Mouse (Mus musculus): ENCODE measurements around the gene Slc16a2. TPM values are rescaled to one million over a fixed set of nuclear protein-coding genes. Genes with fewer than 3 reads are reported as not detected.
"Not testable (repeated sequence)": the region's sequence is repeated elsewhere in the genome, so short reads cannot be mapped to it uniquely, and the experiment has no call there.

Slc16a2 gene
- polyA plus RNA-seq, 1 experiment from 2014 or later: 14.8 TPM

DNA sequence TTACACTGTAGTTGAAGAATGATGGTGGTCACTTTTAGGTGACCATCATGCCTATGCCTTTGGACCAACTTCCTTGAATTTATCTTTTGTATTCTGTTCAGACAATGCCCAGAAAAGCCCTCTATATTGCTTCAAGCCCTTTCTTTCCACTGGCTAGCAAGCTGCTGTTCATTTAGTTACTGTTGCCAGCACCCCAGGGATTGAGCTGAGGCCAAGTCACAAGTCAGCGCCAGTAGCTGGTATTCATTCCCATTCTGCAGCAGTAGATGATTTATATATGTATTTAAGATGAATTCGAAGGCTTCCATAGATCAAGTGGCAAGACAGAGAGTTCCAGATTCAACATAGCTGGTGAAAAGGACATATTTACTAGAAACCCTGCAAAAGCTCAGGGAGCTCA, 133.2 kb downstream of the Slc16a2 start:
- Histone ChIP-seq H3K4me2 (ENCODE audit: low read length) (no peak overlapping the region), H3K4me3 (replicated peaks; ENCODE audit: low read depth, low read length) (no peak overlapping the region), H3K4me1 (replicated peaks; ENCODE audit: insufficient read depth, low read length) (no peaks in the 10 kb centered on the region), H3K27ac (no peak overlapping the region), H3K9me3 (replicated peaks; ENCODE audit: low read length) (no peaks in the 10 kb centered on the region), H3K27me3 (ENCODE audit: insufficient read depth, low read length) (no peaks in the 10 kb centered on the region), H3K36me3 (ENCODE audit: insufficient read depth, low read length) (no peaks in the 10 kb centered on the region), H3K9ac (ENCODE audit: low read depth, low read length) (no peak overlapping the region)
- 80% methylated on average over 2 of the region's 2 CpGs for WGBS
- DNase-seq (ENCODE audit: low spot score): no peak
- TF ChIP-seq CTCF (IDR thresholded peaks at IDR 0.05; ENCODE audit: low read depth): no peak
- no peak for ATAC-seq (replicated peaks; ENCODE audit: low FRiP score, low read depth)

DNA sequence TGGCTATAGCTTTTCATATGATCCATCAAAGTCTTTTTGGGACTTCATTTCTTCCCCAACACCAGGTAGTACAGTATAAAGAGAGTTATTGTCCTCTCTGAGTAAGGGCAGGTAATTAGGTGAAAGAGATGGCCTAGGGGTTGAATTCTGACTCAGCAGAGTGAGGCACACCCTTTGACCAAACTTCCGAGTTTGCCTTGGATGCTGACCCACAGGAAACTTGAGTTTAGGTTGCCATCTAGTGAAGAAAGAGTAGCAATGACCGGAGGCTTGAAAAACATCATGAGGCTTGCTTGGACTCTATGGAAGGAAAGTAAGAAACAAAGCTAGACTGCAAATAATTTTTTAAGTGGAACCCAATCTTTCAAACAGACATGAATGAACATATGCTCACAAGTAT, 147.1 kb downstream of the Slc16a2 start:
- Histone ChIP-seq H3K4me3 (replicated peaks; ENCODE audit: low read depth, low read length) (no peak overlapping the region), H3K27ac (no peak overlapping the region), H3K9ac (ENCODE audit: low read depth, low read length) (no peak overlapping the region), H3K9me3 (replicated peaks; ENCODE audit: low read length) (no peaks in the 10 kb centered on the region), H3K36me3 (ENCODE audit: insufficient read depth, low read length) (no peaks in the 10 kb centered on the region), H3K4me1 (replicated peaks; ENCODE audit: insufficient read depth, low read length) (no peaks in the 10 kb centered on the region), H3K27me3 (ENCODE audit: insufficient read depth, low read length) (no peaks in the 10 kb centered on the region), H3K4me2 (ENCODE audit: low read length) (no peak overlapping the region)
- peak; percentile 59 for DNase-seq (ENCODE audit: low spot score)
- ATAC-seq (replicated peaks; ENCODE audit: low FRiP score, low read depth): no peak
- peak; percentile 69 for TF ChIP-seq CTCF (IDR thresholded peaks at IDR 0.05; ENCODE audit: low read depth)
- 14% methylated on average over 2 of the region's 2 CpGs for WGBS

DNA sequence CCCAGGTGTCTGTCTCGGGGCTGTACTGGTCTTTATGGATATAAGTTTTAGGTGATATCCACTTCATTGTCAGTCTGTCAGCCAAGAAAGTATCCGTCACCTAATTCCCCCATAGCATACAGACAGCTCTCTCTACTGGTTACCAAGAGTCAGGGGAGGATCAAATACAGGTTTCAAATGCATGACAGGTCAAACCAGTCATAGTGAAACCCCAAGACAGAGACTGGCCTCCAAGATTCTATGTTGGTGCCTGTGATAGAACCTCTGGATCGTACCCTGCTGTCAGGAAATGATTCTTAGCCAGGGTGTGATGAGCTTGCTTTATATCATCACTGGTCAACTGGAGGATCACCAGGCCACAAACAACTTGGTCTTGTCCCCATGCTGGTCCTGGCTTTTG, 148.0 kb downstream of the Slc16a2 start:
- no peak for TF ChIP-seq CTCF (IDR thresholded peaks at IDR 0.05; ENCODE audit: low read depth)
- no peak for ATAC-seq (replicated peaks; ENCODE audit: low FRiP score, low read depth)
- Histone ChIP-seq H3K9ac (ENCODE audit: low read depth, low read length) (no peak overlapping the region), H3K4me1 (replicated peaks; ENCODE audit: insufficient read depth, low read length) (no peaks in the 10 kb centered on the region), H3K27ac (no peak overlapping the region), H3K27me3 (ENCODE audit: insufficient read depth, low read length) (no peaks in the 10 kb centered on the region), H3K9me3 (replicated peaks; ENCODE audit: low read length) (no peaks in the 10 kb centered on the region), H3K4me2 (ENCODE audit: low read length) (no peak overlapping the region), H3K4me3 (replicated peaks; ENCODE audit: low read depth, low read length) (no peak overlapping the region), H3K36me3 (ENCODE audit: insufficient read depth, low read length) (no peaks in the 10 kb centered on the region)
- 81% methylated on average over 3 of the region's 3 CpGs for WGBS
- no peak for DNase-seq (ENCODE audit: low spot score)

DNA sequence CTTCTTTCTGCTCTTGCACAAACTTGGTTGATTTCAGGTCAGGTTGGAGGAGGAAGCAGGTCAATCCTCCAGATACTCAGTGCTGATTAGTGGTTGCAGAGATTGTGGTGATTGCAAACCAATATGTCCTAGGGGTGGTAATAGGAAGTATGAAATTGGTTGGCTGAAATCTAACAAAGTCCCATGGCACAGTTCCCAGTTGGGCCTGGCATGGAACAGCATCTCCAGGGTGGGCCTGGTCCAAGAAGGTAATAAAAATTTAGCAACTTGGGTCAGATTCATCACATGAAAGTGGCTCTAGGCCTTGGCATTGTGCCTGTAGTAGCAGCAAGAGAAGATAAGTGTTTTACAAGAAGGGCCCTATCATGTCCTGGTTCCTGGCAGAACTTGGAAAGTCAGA, 151.5 kb downstream of the Slc16a2 start:
- no peak overlapping the region for H3K27ac ChIP-seq
- H3K4me1 ChIP-seq (replicated peaks; ENCODE audit: insufficient read depth, low read length): no peaks in the 10 kb centered on the region
- no peaks in the 10 kb centered on the region for H3K9me3 ChIP-seq (replicated peaks; ENCODE audit: low read length)
- ATAC-seq (replicated peaks; ENCODE audit: low FRiP score, low read depth) (no peak), DNase-seq (ENCODE audit: low spot score) (no peak)
- H3K27me3 ChIP-seq (ENCODE audit: insufficient read depth, low read length): no peaks in the 10 kb centered on the region
- no peaks in the 10 kb centered on the region for H3K36me3 ChIP-seq (ENCODE audit: insufficient read depth, low read length)
- no peak for TF ChIP-seq CTCF (IDR thresholded peaks at IDR 0.05; ENCODE audit: low read depth)
- no peak overlapping the region for H3K4me3 ChIP-seq (replicated peaks; ENCODE audit: low read depth, low read length)
- H3K9ac ChIP-seq (ENCODE audit: low read depth, low read length): no peak overlapping the region
- H3K4me2 ChIP-seq (ENCODE audit: low read length): no peak overlapping the region

DNA sequence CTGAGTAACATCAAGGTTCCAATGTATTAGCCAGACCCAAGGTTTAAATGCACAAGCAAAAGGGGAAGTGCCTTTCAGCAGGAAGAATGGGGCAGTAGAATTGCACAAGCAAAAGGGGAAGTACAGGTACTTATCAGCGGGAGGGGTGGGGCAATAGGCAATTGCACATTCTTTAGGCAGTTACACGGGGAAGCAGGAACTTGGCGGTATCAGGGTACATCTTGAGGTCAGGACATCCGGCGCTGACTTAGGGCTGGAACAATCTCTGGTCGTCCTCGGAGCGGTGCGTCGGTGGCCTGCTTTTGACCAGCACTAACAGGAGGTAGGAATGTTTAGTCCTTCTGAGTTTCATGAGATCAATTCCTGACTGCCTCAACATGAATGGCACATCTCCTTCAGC, 157.3 kb downstream of the Slc16a2 start:
- H3K4me3 ChIP-seq (replicated peaks; ENCODE audit: low read depth, low read length); H3K4me2 ChIP-seq (ENCODE audit: low read length); H3K9ac ChIP-seq (ENCODE audit: low read depth, low read length); H3K36me3 ChIP-seq (ENCODE audit: insufficient read depth, low read length); H3K27me3 ChIP-seq (ENCODE audit: insufficient read depth, low read length); ATAC-seq (replicated peaks; ENCODE audit: low FRiP score, low read depth); H3K9me3 ChIP-seq (replicated peaks; ENCODE audit: low read length); H3K27ac ChIP-seq; H3K4me1 ChIP-seq (replicated peaks; ENCODE audit: insufficient read depth, low read length); DNase-seq (ENCODE audit: low spot score): not testable (repeated sequence)
- WGBS: 89% methylated on average over 10 of the region's 10 CpGs

DNA sequence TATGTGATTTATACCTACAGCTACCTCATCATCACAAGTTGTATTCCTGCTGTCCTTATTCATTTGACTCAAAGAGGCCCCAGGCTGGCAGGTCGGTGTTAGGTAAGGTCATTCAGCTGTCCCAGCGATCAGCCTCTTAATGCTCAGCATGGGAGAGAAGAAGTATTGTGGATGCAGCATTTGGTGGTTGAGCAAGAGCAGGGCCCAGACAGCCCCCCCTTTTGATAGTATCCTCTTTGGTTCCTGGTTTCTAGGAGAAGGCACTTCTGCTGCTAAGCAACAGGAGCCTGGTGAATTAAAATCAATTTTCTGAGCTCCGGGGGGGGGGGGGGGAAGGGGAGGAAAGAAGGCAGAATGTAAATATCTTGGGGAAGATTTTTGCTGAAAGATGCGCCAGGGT, 162.8 kb downstream of the Slc16a2 start:
- no peak for TF ChIP-seq CTCF (IDR thresholded peaks at IDR 0.05; ENCODE audit: low read depth)
- Histone ChIP-seq H3K4me3 (replicated peaks; ENCODE audit: low read depth, low read length) (no peak overlapping the region), H3K9ac (ENCODE audit: low read depth, low read length) (no peak overlapping the region), H3K27ac (no peak overlapping the region), H3K27me3 (ENCODE audit: insufficient read depth, low read length) (no peaks in the 10 kb centered on the region), H3K36me3 (ENCODE audit: insufficient read depth, low read length) (no peaks in the 10 kb centered on the region), H3K4me1 (replicated peaks; ENCODE audit: insufficient read depth, low read length) (no peaks in the 10 kb centered on the region), H3K9me3 (replicated peaks; ENCODE audit: low read length) (no peaks in the 10 kb centered on the region), H3K4me2 (ENCODE audit: low read length) (no peak overlapping the region)
- 76% methylated on average over 4 of the region's 4 CpGs for WGBS
- DNase-seq (ENCODE audit: low spot score) (no peak), ATAC-seq (replicated peaks; ENCODE audit: low FRiP score, low read depth) (no peak)

DNA sequence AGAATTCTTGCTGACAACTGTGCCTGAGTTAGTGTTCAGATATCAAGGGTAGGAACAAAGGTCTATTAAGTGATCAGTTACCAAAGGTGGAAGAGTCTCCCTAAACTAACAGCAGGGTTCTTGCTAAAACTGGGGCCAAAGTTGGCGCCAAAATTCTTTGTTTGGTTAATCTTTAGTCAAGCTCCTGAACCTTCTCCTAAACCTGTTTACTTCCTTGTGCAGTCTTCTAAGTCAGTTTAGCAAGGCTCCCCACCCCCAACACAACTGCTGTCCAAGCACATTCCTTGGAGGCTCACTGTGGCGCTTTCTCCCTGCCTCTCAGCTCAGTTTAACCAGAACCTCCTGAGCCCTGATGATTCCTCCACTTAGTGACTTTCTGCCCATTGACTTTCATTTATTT, 168.8 kb downstream of the Slc16a2 start:
- 20% methylated on average over 2 of the region's 2 CpGs for WGBS
- Histone ChIP-seq H3K36me3 (ENCODE audit: insufficient read depth, low read length) (no peaks in the 10 kb centered on the region), H3K27me3 (ENCODE audit: insufficient read depth, low read length) (no peaks in the 10 kb centered on the region), H3K9me3 (replicated peaks; ENCODE audit: low read length) (no peaks in the 10 kb centered on the region), H3K4me1 (replicated peaks; ENCODE audit: insufficient read depth, low read length) (no peaks in the 10 kb centered on the region), H3K9ac (ENCODE audit: low read depth, low read length) (no peak overlapping the region), H3K4me2 (ENCODE audit: low read length) (no peak overlapping the region), H3K4me3 (replicated peaks; ENCODE audit: low read depth, low read length) (no peak overlapping the region), H3K27ac (peak overlapping the region; percentile 50)
- TF ChIP-seq CTCF (IDR thresholded peaks at IDR 0.05; ENCODE audit: low read depth): no peak
- ATAC-seq (replicated peaks; ENCODE audit: low FRiP score, low read depth): 0 out of 2 replicates have a peak, but pooled peaks have one; percentile 46
- peak; percentile 52 for DNase-seq (ENCODE audit: low spot score)

All from kidney, postnatal 0 days (tissue).